Mouse (Mus musculus) retina, adult 2 months (tissue): ENCODE results near the gene Simc1.
"Not testable (repeated sequence)": the region's sequence is repeated elsewhere in the genome, so short reads cannot be mapped to it uniquely, and the experiment has no call there.

ENCODE experiments used
- DNase-seq: peaks from one replicate; pipeline ENCODE4 v3.0.0-alpha.2; 2012; ENCODE audit warnings: low read depth, low spot score

The Simc1 gene

GRCm38 (mm10) chr13:54503604-54504521 lies at the start of gene Simc1:
Gene Simc1 (plus strand): TSS chr13:54503779.
- DNase-seq, result peak; percentile 53

- no peak for DNase-seq
These were observed 46.5 kb upstream of the Simc1 start for GRCm38 (mm10) chr13:54457062-54457461.

- no peak for DNase-seq
These were observed 44.3 kb upstream of the Simc1 start for GRCm38 (mm10) chr13:54459282-54459681.

GRCm38 (mm10) chr13:54468098-54469011 lies 35.2 kb upstream of the Simc1 start, which contains the start of gene Thoc3:
Gene Thoc3 (minus strand): TSS chr13:54468849.
- peak; percentile 71 for DNase-seq

- no peak for DNase-seq
These were observed 34.6 kb upstream of the Simc1 start for GRCm38 (mm10) chr13:54469012-54469354.

- no peak for DNase-seq
These were observed 31.6 kb upstream of the Simc1 start for GRCm38 (mm10) chr13:54471967-54472366.

DNA sequence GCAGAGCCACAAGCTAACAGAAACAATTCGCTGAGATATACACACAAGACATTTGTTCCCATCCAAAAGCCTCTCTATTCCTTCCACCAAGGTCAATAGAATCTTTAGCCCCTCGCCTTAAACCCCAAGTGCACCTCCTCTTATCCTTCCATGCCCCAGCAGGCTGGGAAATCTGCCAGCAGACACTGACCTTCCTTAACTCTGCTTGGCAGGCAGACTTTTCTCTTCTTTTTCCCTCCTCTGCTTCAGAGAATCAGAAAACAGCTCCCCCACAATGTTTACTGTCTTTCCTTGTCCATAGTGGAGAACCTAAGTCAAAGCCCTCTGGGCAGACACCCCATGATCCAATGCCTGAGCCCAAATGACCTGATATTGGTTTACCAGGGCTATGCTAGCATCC lies 28.6 kb upstream of the Simc1 start:
- no peak for DNase-seq

GRCm38 (mm10) chr13:54475702-54476101 lies 27.9 kb upstream of the Simc1 start:
- DNase-seq, result no peak

GRCm38 (mm10) chr13:54479286-54479685 lies 24.3 kb upstream of the Simc1 start:
- no peak for DNase-seq

GRCm38 (mm10) chr13:54481498-54481897 lies 22.1 kb upstream of the Simc1 start:
- no peak for DNase-seq

DNA sequence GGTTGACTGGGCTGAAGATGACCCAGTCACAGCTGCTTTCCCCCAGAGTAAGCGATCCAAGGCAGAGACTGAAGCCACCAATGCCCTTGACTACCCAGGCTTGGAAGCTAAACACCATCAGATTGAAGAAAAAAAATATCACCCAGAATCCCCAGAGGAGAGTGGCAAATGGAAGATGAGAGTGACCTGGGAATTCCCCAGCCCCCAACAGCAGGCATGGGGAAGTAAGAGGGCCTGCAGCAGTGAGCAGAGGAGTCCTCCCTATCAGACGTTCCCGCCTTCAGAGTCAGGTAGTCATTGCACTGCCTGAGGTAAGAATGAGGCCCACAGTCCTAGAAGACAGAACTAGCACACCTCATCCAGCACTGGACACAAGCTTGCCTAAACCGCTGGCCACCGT lies 13.2 kb upstream of the Simc1 start:
- no peak for DNase-seq

GRCm38 (mm10) chr13:54491381-54491780 lies 12.2 kb upstream of the Simc1 start:
- DNase-seq, result no peak

DNA sequence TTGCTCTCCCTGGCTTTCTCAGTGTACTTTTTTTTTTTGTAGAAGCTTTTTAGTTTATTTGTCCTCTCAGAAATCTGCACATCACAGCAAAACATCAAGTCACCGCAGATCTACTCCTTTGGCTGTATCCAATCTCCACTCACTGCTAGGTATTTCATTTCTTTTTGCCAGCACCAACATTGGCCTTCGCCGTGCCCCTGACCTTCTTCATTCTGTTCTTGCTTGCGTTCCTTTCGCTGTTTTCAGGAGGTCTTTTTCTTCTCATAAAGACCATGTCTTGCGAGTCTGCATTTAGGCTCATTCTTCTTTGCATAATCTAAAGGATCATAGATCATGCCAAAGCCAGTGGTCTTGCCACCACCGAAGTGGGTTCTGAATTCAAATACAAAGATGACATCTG lies 4.0 kb upstream of the Simc1 start:
- DNase-seq, result not testable (repeated sequence)

GRCm38 (mm10) chr13:54501352-54501751 lies 2.2 kb upstream of the Simc1 start:
- no peak for DNase-seq

DNA sequence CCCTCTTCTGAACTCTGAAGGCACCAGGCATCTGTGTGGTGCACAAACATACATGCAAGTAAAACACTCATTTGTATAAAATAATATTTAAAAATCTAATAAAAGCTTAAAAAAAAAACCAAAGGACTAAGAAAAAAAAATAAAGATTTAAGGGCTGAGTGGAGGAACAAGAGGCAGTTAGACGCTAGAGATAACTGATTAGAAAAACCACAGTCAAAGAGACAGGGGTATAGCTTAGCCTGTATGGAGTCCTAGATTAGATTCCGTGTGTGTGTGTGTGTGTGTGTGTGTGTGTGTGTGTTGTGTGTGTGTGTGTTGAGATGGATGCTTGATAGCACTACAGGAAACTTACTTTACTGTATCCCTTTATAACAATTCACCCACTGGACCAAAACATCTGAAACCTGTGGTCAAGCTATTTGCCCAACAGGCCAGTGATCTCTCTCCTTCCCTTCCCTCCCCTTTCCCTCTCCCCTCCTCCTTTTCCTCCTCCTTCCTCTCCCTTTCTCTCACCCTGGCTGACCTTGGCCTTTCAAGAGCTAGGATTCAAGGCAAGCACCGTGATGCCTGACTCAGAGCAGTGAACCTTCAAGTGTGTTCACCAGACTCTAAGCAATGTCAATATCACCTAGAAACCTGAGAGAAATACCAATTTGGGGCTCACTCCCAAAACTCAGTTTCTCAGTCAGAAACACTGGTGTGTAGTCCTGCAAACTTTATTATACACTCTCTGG lies 1.5 kb upstream of the Simc1 start:
- no peak for DNase-seq

DNA sequence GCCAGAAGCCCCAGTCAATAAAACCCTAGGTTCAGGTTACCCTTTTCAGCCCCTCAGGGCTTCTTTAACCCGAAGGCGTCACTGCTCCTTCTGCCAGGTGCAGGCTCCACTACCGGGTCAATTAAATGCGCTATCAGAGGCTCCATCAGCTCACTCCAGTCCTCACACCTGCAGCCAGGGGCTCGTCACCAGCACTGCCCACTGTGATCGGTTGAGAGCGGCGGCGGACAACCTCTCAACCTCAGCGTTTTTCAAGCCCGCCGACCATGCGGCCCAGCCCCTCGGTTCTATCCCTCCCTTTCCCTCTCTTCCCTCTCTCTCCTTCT lies 338 bp upstream of the Simc1 start:
- no peak for DNase-seq

DNA sequence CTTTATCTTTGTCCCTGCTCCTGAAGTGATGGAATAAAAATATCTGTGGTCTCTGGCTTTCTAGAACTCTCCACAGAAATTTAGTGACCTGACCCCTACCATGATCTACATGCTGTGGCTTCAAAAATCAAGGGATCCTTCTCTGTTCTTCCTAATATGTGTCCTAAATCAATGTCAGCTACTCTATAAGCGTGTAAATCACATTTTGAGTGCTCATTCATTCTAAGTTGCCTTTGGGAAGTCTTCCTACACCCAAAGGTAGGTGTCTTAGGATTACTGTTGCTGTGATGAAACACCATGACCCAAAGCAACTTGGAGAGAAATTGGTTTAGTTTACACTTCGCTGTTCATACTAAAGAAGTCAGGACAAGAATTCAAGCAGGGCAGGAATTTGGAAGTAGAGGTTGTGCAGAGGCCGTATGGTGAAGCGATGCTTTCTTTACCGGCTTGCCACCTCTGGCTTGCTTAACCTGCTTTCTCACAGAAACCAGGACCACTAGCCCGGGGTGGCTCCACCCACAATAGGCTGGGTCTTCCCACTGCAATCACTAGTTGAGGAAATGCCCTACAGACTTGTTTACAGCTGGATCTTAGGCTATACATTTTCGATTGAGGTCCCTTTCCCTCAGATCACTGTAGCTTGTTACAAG lies 1.2 kb downstream of the Simc1 start:
- no peak for DNase-seq

- DNase-seq, result no peak
These were observed 2.3 kb downstream of the Simc1 start for GRCm38 (mm10) chr13:54505920-54506319.

DNA sequence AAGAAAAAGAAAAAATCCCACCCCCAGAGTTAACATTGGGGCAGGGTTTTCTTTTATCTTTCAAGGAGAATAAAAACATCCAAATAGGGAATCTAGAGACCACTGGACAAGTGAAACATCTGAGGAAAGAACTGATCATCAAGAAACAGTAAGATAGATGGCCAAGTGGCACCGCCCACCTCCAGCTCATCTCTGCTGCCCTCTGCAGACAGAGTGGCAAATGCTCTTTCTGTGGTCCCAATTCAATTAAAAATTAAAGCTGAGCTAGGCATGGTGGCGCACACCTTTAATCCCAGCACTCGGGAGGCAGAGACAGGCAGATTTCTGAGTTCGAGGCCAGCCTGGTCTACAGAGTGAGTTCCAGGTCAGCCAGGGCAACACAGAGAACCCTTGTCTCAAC lies 16.6 kb downstream of the Simc1 start:
- DNase-seq, result no peak

DNA sequence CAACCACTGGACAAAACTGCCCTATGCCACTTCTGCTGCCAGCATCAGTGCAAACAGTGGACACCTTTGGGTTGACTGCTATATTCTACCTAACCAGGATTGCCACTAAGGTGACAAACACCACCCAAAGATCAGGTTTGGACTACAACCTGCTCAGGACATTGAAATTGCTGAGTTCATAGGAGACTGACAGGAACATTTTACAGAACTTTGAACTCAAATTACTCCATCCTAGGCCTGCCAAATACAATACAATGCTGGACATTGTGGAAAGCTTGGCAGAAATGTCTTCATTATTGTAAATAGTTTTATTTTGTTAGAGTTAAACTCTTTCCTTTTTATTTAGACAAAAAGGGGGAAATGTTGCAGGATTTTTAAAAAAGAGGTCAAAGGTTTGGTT lies 17.6 kb downstream of the Simc1 start:
- no peak for DNase-seq

- no peak for DNase-seq
These were observed 23.6 kb downstream of the Simc1 start for GRCm38 (mm10) chr13:54527140-54527539.
